Mouse (Mus musculus): ENCODE results near the gene Bsn.

Gene Bsn

GRCm38 (mm10) chr9:108189787-108190679 is at the start of gene Bsn:
Gene Bsn, minus strand, starts transcription at chr9:108190384.
- DNase-seq (ENCODE audit: low read depth, low spot score): no peak

GRCm38 (mm10) chr9:108239951-108240350 is 49.8 kb upstream of the Bsn start:
- DNase-seq (ENCODE audit: low read depth, low spot score): no peak

GRCm38 (mm10) chr9:108238831-108239230 is 48.6 kb upstream of the Bsn start:
- DNase-seq (ENCODE audit: low read depth, low spot score): no peak

GRCm38 (mm10) chr9:108238402-108238801 is 48.2 kb upstream of the Bsn start:
- no peak for DNase-seq (ENCODE audit: low read depth, low spot score)

GRCm38 (mm10) chr9:108234682-108235081 is 44.5 kb upstream of the Bsn start:
- DNase-seq (ENCODE audit: low read depth, low spot score): no peak

- no peak for DNase-seq (ENCODE audit: low read depth, low spot score)
These were observed 42.7 kb upstream of the Bsn start for GRCm38 (mm10) chr9:108232908-108233307.

GRCm38 (mm10) chr9:108227911-108228649 is 37.9 kb upstream of the Bsn start:
- no peak for DNase-seq (ENCODE audit: low read depth, low spot score)

- no peak for DNase-seq (ENCODE audit: low read depth, low spot score)
These were observed 35.0 kb upstream of the Bsn start for GRCm38 (mm10) chr9:108225166-108225565.

- no peak for DNase-seq (ENCODE audit: low read depth, low spot score)
These were observed 33.4 kb upstream of the Bsn start for GRCm38 (mm10) chr9:108223633-108224032.

- no peak for DNase-seq (ENCODE audit: low read depth, low spot score)
These were observed 31.4 kb upstream of the Bsn start for GRCm38 (mm10) chr9:108221566-108221965.

- no peak for DNase-seq (ENCODE audit: low read depth, low spot score)
These were observed 30.2 kb upstream of the Bsn start for GRCm38 (mm10) chr9:108220380-108220774.

- no peak for DNase-seq (ENCODE audit: low read depth, low spot score)
These were observed 29.7 kb upstream of the Bsn start for GRCm38 (mm10) chr9:108219766-108220379.

- DNase-seq (ENCODE audit: low read depth, low spot score): no peak
These were observed 27.9 kb upstream of the Bsn start for GRCm38 (mm10) chr9:108217936-108218543.

- DNase-seq (ENCODE audit: low read depth, low spot score): no peak
These were observed 27.2 kb upstream of the Bsn start for GRCm38 (mm10) chr9:108217406-108217805.

- no peak for DNase-seq (ENCODE audit: low read depth, low spot score)
These were observed 22.9 kb upstream of the Bsn start for GRCm38 (mm10) chr9:108213105-108213504.

- DNase-seq (ENCODE audit: low read depth, low spot score): no peak
These were observed 22.2 kb upstream of the Bsn start for GRCm38 (mm10) chr9:108212426-108212825.

GRCm38 (mm10) chr9:108205571-108205901 is 15.4 kb upstream of the Bsn start:
- no peak for DNase-seq (ENCODE audit: low read depth, low spot score)

- no peak for DNase-seq (ENCODE audit: low read depth, low spot score)
These were observed 14.8 kb upstream of the Bsn start for GRCm38 (mm10) chr9:108204884-108205570.

- no peak for DNase-seq (ENCODE audit: low read depth, low spot score)
These were observed 12.8 kb upstream of the Bsn start for GRCm38 (mm10) chr9:108203015-108203414.

- DNase-seq (ENCODE audit: low read depth, low spot score): no peak
These were observed 12.0 kb upstream of the Bsn start for GRCm38 (mm10) chr9:108202169-108202568.

- DNase-seq (ENCODE audit: low read depth, low spot score): peak; percentile 98
These were observed 11.0 kb upstream of the Bsn start for GRCm38 (mm10) chr9:108201160-108201559.

All from WW6 (cell line).